Mouse (Mus musculus) liver, embryonic 11.5 days (tissue): ENCODE results near the gene Bace2. TPM values are rescaled to one million over a fixed set of nuclear protein-coding genes. Genes with fewer than 3 reads are reported as not detected.

Experiments used
- ATAC-seq: fragments of 200-750 bp; cut with Nextera tagmentation; replicated peaks from 2 replicates; pipeline ENCODE4 v1.8.0; 2017; ENCODE audit warnings: moderate number of reproducible peaks, mild to moderate bottlenecking, moderate TSS enrichment, moderate library complexity; ENCODE audit not compliant: low FRiP score
- DNase-seq: peaks from one replicate; pipeline ENCODE4 v3.0.0-alpha.2; 2017; ENCODE audit warnings: low spot score
- H3K27ac ChIP-seq: fragments of 300-500 bp; sonication (generic); 2 replicates; pipeline ENCODE4 v1.5.1; 2014; ENCODE audit warnings: mild to moderate bottlenecking, low read depth, low read length, control low read depth
- H3K27me3 ChIP-seq: fragments of 300-500 bp; sonication (generic); replicated peaks from 2 replicates; pipeline ENCODE4 v1.6.1; 2014; ENCODE audit warnings: low read length, mixed read lengths; ENCODE audit not compliant: control insufficient read depth, insufficient read depth
- H3K36me3 ChIP-seq: fragments of 300-500 bp; sonication (generic); 2 replicates; pipeline ENCODE4 v1.6.1; 2014; ENCODE audit warnings: mild to moderate bottlenecking, low read length, moderate library complexity, mixed read lengths; ENCODE audit not compliant: control insufficient read depth, insufficient read depth
- H3K4me1 ChIP-seq: fragments of 300-500 bp; sonication (generic); replicated peaks from 2 replicates; pipeline ENCODE4 v1.6.1; 2014; ENCODE audit warnings: low read length, mixed read lengths; ENCODE audit not compliant: control insufficient read depth, insufficient read depth
- H3K4me2 ChIP-seq: fragments of 300-500 bp; sonication (generic); 2 replicates; pipeline ENCODE4 v1.6.1; 2014; ENCODE audit warnings: mild to moderate bottlenecking, control low read depth, moderate library complexity
- H3K4me3 ChIP-seq: fragments of 300-500 bp; sonication (generic); 2 replicates; pipeline ENCODE4 v1.5.1; 2014; ENCODE audit warnings: low read depth, low read length, control low read depth
- H3K9ac ChIP-seq: fragments of 300-500 bp; sonication (generic); 2 replicates; pipeline ENCODE4 v1.6.1; 2014; ENCODE audit warnings: low read depth, low read length, control low read depth
- H3K9me3 ChIP-seq: fragments of 300-500 bp; sonication (generic); 2 replicates; pipeline ENCODE4 v1.6.1; 2016; ENCODE audit warnings: low read length, inconsistent platforms, mixed read lengths; ENCODE audit not compliant: control insufficient read depth
- WGBS: fragments of 180-500 bp; shearing (Covaris S2); extraction: QIAGEN DNeasy Blood & Tissue Kit; methylation state at CpG from one replicate; pipeline ENCODE4 v1.1.7; 2014; 5-methylcytosine and 5-hydroxymethylcytosine counted together
- polyA plus RNA-seq: library from polyadenylated mRNA; unstranded; fragments of >200 nt; fragmentation: Nextera tagmentation; extraction: Ambion mirVana; gene quantifications from 2 replicates; pipeline ENCODE4 v1.2.1, GENCODE M21; 2014

The Bace2 gene
- 6.2 and 6.4 TPM in 2 replicates for polyA plus RNA-seq

- peak; percentile 45; the same call in 1 of the 2 replicates for ATAC-seq
- Histone ChIP-seq H3K27ac (no peak within 1 kb of the TSS), H3K27me3 (peaks cover 30% of the 10 kb centered on the region), H3K4me3 (peak within 1 kb of the TSS; percentile 57), H3K9ac (no peak within 1 kb of the TSS), H3K9me3 (no peaks in the 10 kb centered on the region), H3K4me1 (peaks cover 3% of the 10 kb centered on the region; the same call in 1 of the 2 replicates), H3K4me2 (peak within 1 kb of the TSS; percentile 92), H3K36me3 (no peaks in the 10 kb centered on the region)
- DNase-seq = peak; percentile 66
- under 1% methylated on average over 58 of the region's 58 CpGs for WGBS
These were observed at the start of gene Bace2 for GRCm38 (mm10) chr16:97356499-97357187. Bace2 (plus strand) TSS chr16:97356742.

- no peak overlapping the region for H3K9ac ChIP-seq
- H3K4me1 ChIP-seq = peaks cover 5% of the 10 kb centered on the region; the same call in 1 of the 2 replicates
- DNase-seq = no peak
- no peaks in the 10 kb centered on the region for H3K9me3 ChIP-seq
- whole genome bisulfite sequencing = 66% methylated on average over 4 of the region's 4 CpGs
- no peak overlapping the region for H3K4me2 ChIP-seq
- no peak overlapping the region for H3K4me3 ChIP-seq
- no peaks in the 10 kb centered on the region for H3K36me3 ChIP-seq
- no peaks in the 10 kb centered on the region for H3K27me3 ChIP-seq
- no peak overlapping the region for H3K27ac ChIP-seq
- ATAC-seq = no peak
These were observed 48.9 kb upstream of the Bace2 start for GRCm38 (mm10) chr16:97307594-97307993.

- no peak overlapping the region for H3K4me3 ChIP-seq
- ATAC-seq (no peak), DNase-seq (no peak)
- no peaks in the 10 kb centered on the region for H3K9me3 ChIP-seq
- 57% methylated on average over 4 of the region's 4 CpGs for WGBS
- no peak overlapping the region for H3K4me2 ChIP-seq
- peak overlapping the region; percentile 34; the same call in 1 of the 2 replicates for H3K27ac ChIP-seq
- no peaks in the 10 kb centered on the region for H3K27me3 ChIP-seq
- H3K36me3 ChIP-seq = no peaks in the 10 kb centered on the region
- H3K9ac ChIP-seq = no peak overlapping the region
- H3K4me1 ChIP-seq = peaks cover 5% of the 10 kb centered on the region; the same call in 1 of the 2 replicates
These were observed 46.6 kb upstream of the Bace2 start for GRCm38 (mm10) chr16:97309796-97310569.

- WGBS = 57% methylated on average over 1 of the region's 1 CpGs
- peak; percentile 51 for ATAC-seq
- H3K9ac ChIP-seq = no peak overlapping the region
- no peak overlapping the region for H3K27ac ChIP-seq
- peaks cover 5% of the 10 kb centered on the region; the same call in 1 of the 2 replicates for H3K4me1 ChIP-seq
- H3K4me2 ChIP-seq = no peak overlapping the region
- no peak overlapping the region for H3K4me3 ChIP-seq
- H3K9me3 ChIP-seq = no peaks in the 10 kb centered on the region
- no peak for DNase-seq
- no peaks in the 10 kb centered on the region for H3K27me3 ChIP-seq
- H3K36me3 ChIP-seq = no peaks in the 10 kb centered on the region
These were observed 46.0 kb upstream of the Bace2 start for GRCm38 (mm10) chr16:97310570-97310846.

GRCm38 (mm10) chr16:97312960-97313686, 43.4 kb upstream of the Bace2 start:
- H3K4me3 ChIP-seq = no peak overlapping the region
- no peak overlapping the region for H3K4me2 ChIP-seq
- no peaks in the 10 kb centered on the region for H3K36me3 ChIP-seq
- H3K27ac ChIP-seq = no peak overlapping the region
- H3K9ac ChIP-seq = no peak overlapping the region
- no peaks in the 10 kb centered on the region for H3K9me3 ChIP-seq
- peak; percentile 43; the same call in 1 of the 2 replicates for ATAC-seq
- WGBS = 33% methylated on average over 10 of the region's 10 CpGs
- peak; percentile 61 for DNase-seq
- peaks cover 5% of the 10 kb centered on the region; the same call in 1 of the 2 replicates for H3K4me1 ChIP-seq
- H3K27me3 ChIP-seq = no peaks in the 10 kb centered on the region

GRCm38 (mm10) chr16:97321576-97321975, 35.0 kb upstream of the Bace2 start:
- Histone ChIP-seq H3K27me3 (no peaks in the 10 kb centered on the region), H3K36me3 (no peaks in the 10 kb centered on the region), H3K4me2 (no peak overlapping the region), H3K9ac (no peak overlapping the region), H3K4me1 (no peaks in the 10 kb centered on the region), H3K27ac (no peak overlapping the region), H3K9me3 (no peaks in the 10 kb centered on the region), H3K4me3 (no peak overlapping the region)
- DNase-seq = no peak
- WGBS = 73% methylated on average over 3 of the region's 3 CpGs
- no peak for ATAC-seq

GRCm38 (mm10) chr16:97322604-97323003, 33.9 kb upstream of the Bace2 start:
- Histone ChIP-seq H3K9me3 (no peaks in the 10 kb centered on the region), H3K27ac (no peak overlapping the region), H3K27me3 (no peaks in the 10 kb centered on the region), H3K4me1 (no peaks in the 10 kb centered on the region), H3K4me3 (no peak overlapping the region), H3K9ac (no peak overlapping the region), H3K36me3 (no peaks in the 10 kb centered on the region), H3K4me2 (no peak overlapping the region)
- ATAC-seq (no peak), DNase-seq (no peak)

- no peaks in the 10 kb centered on the region for H3K4me1 ChIP-seq
- no peak overlapping the region for H3K4me3 ChIP-seq
- WGBS = 31% methylated on average over 8 of the region's 8 CpGs
- H3K4me2 ChIP-seq = no peak overlapping the region
- peak; percentile 34 for DNase-seq
- no peak overlapping the region for H3K9ac ChIP-seq
- no peak overlapping the region for H3K27ac ChIP-seq
- H3K9me3 ChIP-seq = no peaks in the 10 kb centered on the region
- ATAC-seq = no peak
- no peaks in the 10 kb centered on the region for H3K27me3 ChIP-seq
- no peaks in the 10 kb centered on the region for H3K36me3 ChIP-seq
These were observed 30.6 kb upstream of the Bace2 start for GRCm38 (mm10) chr16:97325975-97326374.
